Mouse (Mus musculus): ENCODE results near the gene Alg6. TPM values are rescaled to one million over a fixed set of nuclear protein-coding genes. Genes with fewer than 3 reads are reported as not detected.

Alg6 gene
- polyA plus RNA-seq, 1 experiment from 2014 or later: 15.7 TPM

GRCm38 (mm10) chr4:99739836-99740235 is 24.4 kb downstream of the Alg6 start:
- Histone ChIP-seq H3K27ac (no peak overlapping the region), H3K9me3 (no peaks in the 10 kb centered on the region), H3K4me2 (0 out of 2 replicates have a peak overlapping the region, but pooled peaks have one; percentile 10), H3K36me3 (replicated peaks) (no peaks in the 10 kb centered on the region), H3K9ac (no peak overlapping the region), H3K4me3 (replicated peaks) (no peak overlapping the region), H3K4me1 (peaks cover 5% of the 10 kb centered on the region; the same call in 1 of the 2 replicates), H3K27me3 (no peaks in the 10 kb centered on the region)
- WGBS: 19% methylated on average over 7 of the region's 7 CpGs
- ATAC-seq (ENCODE audit: low FRiP score): no peak; the same call in 1 of the 2 replicates

DNA sequence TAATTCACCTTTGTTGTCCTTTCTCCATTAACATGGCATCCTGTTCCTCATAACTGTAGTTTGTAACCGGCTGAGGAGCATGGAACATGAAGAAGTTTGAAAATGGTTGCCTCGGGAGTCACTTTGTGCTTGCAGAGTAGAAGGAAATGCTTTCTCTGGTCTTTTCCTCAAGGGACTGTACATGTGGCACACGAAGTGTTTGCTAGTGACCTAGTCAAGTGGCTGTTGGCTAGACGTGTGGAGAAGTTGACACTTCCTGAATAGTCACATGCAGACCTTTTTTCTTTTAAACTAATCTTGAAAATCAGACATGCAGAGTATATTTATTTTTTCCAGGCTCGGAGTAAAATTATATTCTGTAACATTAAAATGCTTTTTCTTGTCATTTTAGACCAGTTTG is 37.0 kb downstream of the Alg6 start:
- Histone ChIP-seq H3K27ac (no peak overlapping the region), H3K4me1 (no peaks in the 10 kb centered on the region), H3K27me3 (no peaks in the 10 kb centered on the region), H3K4me2 (no peak overlapping the region), H3K9me3 (0 out of 2 replicates have a peak, but pooled peaks cover 4% of the 10 kb centered on the region), H3K36me3 (replicated peaks) (peaks cover 6% of the 10 kb centered on the region; the same call in 1 of the 2 replicates), H3K4me3 (replicated peaks) (no peak overlapping the region), H3K9ac (no peak overlapping the region)
- 87% methylated on average over 5 of the region's 5 CpGs for WGBS
- no peak for ATAC-seq (ENCODE audit: low FRiP score)

- 80% methylated on average over 5 of the region's 5 CpGs for WGBS
- H3K36me3 ChIP-seq (replicated peaks): no peaks in the 10 kb centered on the region
- ATAC-seq (ENCODE audit: low FRiP score): no peak
Observed at GRCm38 (mm10) chr4:99766303-99766702, 50.8 kb downstream of the Alg6 start.

DNA sequence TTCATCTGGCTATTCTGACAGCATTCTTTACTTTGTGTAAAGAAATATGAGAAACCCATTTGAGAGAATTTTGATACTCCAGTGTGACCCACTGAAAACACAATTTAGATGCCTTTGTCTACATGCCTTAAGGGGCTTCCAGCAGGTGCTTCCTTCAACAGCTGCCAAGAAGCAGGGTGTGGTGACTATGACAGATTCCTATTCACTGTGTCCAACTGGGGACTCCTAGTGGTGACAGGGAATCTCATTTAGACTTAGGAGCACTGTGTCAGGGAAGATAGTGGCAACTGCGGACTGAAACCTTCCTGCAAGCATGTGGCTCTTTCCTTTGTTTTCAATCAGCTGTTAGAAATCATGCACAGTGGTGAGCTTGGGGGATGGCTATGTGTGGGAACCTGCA is 51.3 kb downstream of the Alg6 start:
- no peak for ATAC-seq (ENCODE audit: low FRiP score)
- no peaks in the 10 kb centered on the region for H3K9me3 ChIP-seq
- no peak overlapping the region for H3K4me2 ChIP-seq
- H3K4me3 ChIP-seq (replicated peaks): no peak overlapping the region
- 50% methylated on average over 1 of the region's 1 CpGs for WGBS
- no peaks in the 10 kb centered on the region for H3K4me1 ChIP-seq
- no peaks in the 10 kb centered on the region for H3K27me3 ChIP-seq
- H3K36me3 ChIP-seq (replicated peaks): no peaks in the 10 kb centered on the region
- no peak overlapping the region for H3K27ac ChIP-seq
- no peak overlapping the region for H3K9ac ChIP-seq

More at GRCm38 (mm10) chr4:99766303-99766702, 50.8 kb downstream of the Alg6 start:
- Histone ChIP-seq H3K27me3 (no peaks in the 10 kb centered on the region), H3K9ac (no peak overlapping the region), H3K4me1 (no peaks in the 10 kb centered on the region), H3K4me2 (no peak overlapping the region), H3K9me3 (no peaks in the 10 kb centered on the region), H3K4me3 (replicated peaks) (no peak overlapping the region), H3K27ac (no peak overlapping the region)

DNA sequence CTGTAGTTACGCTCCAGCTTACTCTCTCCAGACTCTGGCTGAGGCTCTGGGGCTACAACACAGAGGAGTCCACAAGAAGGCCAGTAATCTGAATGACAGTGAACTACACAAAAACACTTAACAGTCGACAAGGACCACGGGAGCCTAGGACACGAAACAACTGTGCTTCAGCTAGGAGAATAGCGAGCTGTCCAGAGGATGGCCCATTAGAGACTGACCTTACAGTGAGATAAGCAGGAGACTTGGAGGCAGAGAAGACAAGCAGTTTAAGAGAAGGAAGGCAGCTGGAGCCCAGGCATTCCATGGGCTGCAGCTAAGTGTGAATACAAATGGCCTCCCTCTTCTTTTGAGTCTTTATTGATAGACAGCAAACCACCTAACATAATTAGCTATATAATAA is 55.1 kb downstream of the Alg6 start:
- no peak overlapping the region for H3K27ac ChIP-seq
- ATAC-seq (ENCODE audit: low FRiP score): no peak
- no peaks in the 10 kb centered on the region for H3K27me3 ChIP-seq
- H3K4me2 ChIP-seq: no peak overlapping the region
- 92% methylated on average over 5 of the region's 5 CpGs for WGBS
- no peak overlapping the region for H3K9ac ChIP-seq
- H3K9me3 ChIP-seq: no peaks in the 10 kb centered on the region
- no peak overlapping the region for H3K4me3 ChIP-seq (replicated peaks)
- no peaks in the 10 kb centered on the region for H3K4me1 ChIP-seq
- H3K36me3 ChIP-seq (replicated peaks): no peaks in the 10 kb centered on the region

DNA sequence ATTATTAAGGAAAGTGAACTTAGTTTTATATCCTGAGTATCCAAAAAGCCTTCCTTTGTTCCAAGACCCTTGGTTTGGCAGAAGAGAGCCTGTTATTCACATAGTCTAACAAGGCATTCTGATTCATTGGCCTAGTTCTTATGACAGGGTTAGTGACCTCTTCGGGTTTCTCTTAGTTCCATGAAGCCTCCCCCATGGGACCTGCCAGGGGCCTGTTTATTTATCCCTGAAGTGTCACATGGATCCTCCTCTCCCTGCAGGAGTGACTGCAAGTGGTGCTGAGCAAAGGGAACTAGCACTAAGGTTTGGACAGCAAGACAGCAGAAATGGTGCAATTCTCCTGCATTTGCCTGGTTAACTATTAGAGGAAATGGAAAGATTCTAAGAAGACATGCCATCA is 57.6 kb downstream of the Alg6 start:
- H3K9ac ChIP-seq: no peak overlapping the region
- WGBS: 60% methylated on average over 1 of the region's 1 CpGs
- H3K4me3 ChIP-seq (replicated peaks): no peak overlapping the region
- ATAC-seq (ENCODE audit: low FRiP score): no peak
- H3K36me3 ChIP-seq (replicated peaks): no peaks in the 10 kb centered on the region
- H3K27me3 ChIP-seq: no peaks in the 10 kb centered on the region
- H3K9me3 ChIP-seq: no peaks in the 10 kb centered on the region
- no peak overlapping the region for H3K27ac ChIP-seq
- H3K4me2 ChIP-seq: no peak overlapping the region
- no peaks in the 10 kb centered on the region for H3K4me1 ChIP-seq

GRCm38 (mm10) chr4:99792365-99792764 is 76.9 kb downstream of the Alg6 start:
- no peak overlapping the region for H3K9ac ChIP-seq
- H3K9me3 ChIP-seq: no peaks in the 10 kb centered on the region
- H3K4me2 ChIP-seq: no peak overlapping the region
- ATAC-seq (ENCODE audit: low FRiP score): no peak
- H3K4me3 ChIP-seq (replicated peaks): no peak overlapping the region
- H3K27ac ChIP-seq: no peak overlapping the region
- no peaks in the 10 kb centered on the region for H3K27me3 ChIP-seq
- H3K36me3 ChIP-seq (replicated peaks): no peaks in the 10 kb centered on the region; the same call in 1 of the 2 replicates
- no peaks in the 10 kb centered on the region for H3K4me1 ChIP-seq
- WGBS: 94% methylated on average over 6 of the region's 6 CpGs

Other genes starting within 250 kb of the Alg6 start
- 0.08 and 0.13 TPM in 2 replicates for gene Foxd3, start 59.4 kb upstream of the Alg6 start, polyA plus RNA-seq (2016; fragmentation: Nextera tagmentation; extraction: Ambion mirVana)
- 28.9 and 30.8 TPM in 2 replicates for gene Efcab7, start 113.5 kb downstream of the Alg6 start, polyA plus RNA-seq (2016; fragmentation: Nextera tagmentation; extraction: Ambion mirVana)
- gene Pgm1, start 213.8 kb downstream of the Alg6 start, polyA plus RNA-seq (2016; fragmentation: Nextera tagmentation; extraction: Ambion mirVana): 32.6 and 36.5 TPM in 2 replicates
- 54.3 and 57.3 TPM in 2 replicates for gene Itgb3bp, start 214.1 kb downstream of the Alg6 start, polyA plus RNA-seq (2016; fragmentation: Nextera tagmentation; extraction: Ambion mirVana)